Mouse (Mus musculus) layer of hippocampus, adult 11-12 months (tissue): ENCODE measurements around the gene Pola2.

Experiments
- DNase-seq: peaks from one replicate; pipeline ENCODE4 v3.0.0; 2022; ENCODE audit warnings: low spot score

Pola2 gene

DNA sequence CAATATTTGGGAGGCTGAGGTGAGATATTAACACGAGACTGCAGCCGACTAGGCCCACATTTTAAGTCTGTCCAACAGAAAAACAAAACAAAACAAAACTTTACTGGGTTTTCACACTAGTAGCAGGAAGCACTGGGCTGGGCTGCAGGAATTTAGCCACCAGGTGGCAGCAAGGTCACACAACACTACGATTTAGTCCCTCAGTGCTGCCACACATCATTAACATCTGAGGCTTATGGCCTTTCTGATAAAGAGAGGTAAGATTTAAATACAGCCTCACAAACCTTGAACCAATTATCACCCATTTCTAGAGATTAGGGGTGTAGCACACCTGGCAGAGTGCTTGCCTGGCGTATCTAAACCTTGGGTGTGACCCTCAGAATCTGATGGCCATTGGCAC is 1.3 kb upstream of the Pola2 start:
- DNase-seq: peak; percentile 81

- no peak for DNase-seq
Observed at GRCm38 (mm10) chr19:5964804-5965203, 802 bp upstream of the Pola2 start.

DNA sequence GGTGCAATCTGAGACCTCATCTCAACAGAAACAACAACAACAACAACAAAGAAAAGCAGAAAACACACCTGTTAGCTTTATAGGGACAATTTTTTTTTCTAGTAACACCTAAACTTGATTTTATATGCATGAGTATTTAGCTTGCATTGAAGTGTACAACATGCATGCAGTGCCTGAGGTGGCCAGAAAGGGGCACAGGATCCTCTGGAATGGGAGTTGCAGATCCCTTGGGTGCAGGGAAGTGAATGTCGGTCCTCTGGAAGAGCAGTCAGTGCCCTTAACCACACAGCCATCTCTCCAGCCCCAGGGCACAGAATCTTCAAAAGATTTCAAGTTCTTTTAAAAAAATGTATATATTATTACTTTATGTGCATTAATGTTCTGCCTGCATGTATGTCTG is 1.4 kb downstream of the Pola2 start:
- DNase-seq: no peak

DNA sequence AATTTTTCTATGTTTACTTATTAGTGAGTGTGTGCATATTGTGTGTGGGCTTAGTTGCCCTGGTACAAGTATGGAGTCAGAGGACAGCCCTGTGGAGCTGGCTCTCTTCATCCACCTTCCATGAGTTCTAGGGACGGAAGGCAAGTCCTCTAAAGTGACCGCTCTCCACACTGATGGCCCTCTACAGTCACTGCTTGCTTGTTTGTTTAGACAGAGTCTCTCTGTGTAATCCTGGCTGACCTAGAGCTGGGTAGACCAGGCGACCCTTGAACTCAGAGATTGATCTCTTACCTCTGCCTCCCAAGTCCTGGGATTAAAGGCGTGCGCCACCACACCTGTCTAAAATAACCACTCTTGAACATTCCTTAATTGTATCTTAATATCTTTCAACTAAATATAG is 6.6 kb downstream of the Pola2 start:
- DNase-seq: no peak

DNA sequence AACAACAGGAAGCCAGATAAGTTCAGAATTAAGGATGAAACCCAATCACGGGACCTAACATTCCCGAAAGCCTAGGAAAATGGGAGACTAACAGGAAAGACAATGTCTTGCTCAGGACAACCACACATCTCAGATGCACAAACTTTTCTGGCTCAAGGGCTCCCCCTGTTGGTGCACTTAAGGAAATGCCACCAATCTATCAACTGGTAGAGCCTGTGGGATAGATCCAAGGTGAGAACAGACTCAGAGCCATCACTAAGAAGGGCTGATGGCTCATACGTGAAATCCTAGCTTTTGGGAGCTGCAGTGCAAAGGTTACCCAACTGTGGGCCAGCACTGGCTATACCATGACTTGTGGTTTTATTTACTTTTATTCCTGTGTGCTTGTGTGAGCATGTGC is 7.3 kb downstream of the Pola2 start:
- peak; percentile 44 for DNase-seq

DNA sequence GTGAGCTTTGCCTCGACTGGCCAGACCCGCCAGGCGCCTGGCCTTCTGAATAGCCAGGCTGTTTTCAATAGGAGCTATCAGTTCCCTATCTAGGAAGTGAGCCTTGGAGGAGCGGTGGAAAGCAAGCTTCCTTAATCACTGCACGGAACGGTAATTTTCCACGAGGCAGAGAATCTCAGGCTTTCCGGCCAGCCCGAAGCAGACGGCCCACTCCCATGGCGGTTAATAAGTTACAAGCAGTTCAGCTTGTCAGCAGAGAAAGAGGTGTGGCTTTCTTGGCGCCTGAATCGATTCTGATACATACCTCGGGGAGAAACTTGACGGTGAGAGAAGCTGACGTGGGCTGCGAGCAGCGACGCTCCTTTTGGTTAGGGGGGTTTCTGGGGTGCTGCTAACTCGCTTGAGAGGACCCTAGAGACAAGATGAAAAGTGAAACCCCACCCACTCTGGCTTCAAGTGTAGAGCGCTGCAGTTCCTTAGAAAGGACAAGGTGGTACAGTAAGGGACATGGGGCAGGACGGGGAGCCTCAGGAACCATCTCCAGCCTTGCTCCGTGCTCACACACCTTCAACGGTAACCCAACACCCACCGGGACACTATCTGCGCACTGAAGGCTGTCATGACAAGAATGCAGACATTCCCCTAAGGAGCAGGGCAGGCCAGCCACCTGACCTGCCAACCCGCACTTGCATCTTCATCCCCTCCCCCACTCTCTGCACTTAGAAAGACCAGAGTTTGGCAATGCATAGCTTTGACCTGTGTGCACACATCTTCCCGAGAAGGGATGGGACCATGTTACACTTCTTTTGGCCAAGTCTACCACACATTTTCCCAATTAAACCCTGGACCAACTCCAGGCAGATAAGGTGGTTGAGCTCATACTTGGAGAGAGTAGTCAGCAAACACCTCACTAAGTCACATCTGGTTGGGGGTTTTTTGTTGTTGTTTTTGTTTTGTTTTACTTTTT is 8.0 kb downstream of the Pola2 start:
- no peak for DNase-seq

DNA sequence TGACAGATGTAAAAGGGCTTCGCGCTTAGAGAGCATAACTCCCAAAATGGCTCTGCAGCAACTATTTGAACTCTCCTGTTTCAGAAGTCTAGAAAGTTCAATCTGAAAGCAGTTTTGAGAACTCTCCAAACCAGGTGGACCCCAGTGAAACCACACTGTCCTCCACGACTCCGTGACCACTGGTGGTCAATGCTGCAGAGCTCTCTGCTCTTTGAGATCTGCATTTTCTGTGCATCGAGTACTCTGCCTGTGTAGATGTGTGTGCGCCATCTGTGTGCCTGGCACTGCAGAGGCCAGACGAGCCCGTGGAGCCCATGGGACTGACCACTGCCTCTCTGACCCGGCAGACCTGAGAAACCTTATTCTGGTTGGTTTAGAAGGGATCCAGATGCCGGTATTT is 9.1 kb downstream of the Pola2 start:
- DNase-seq: no peak

- DNase-seq: no peak
Observed at GRCm38 (mm10) chr19:5954031-5954710, 9.8 kb downstream of the Pola2 start.

- DNase-seq: no peak
Observed at GRCm38 (mm10) chr19:5953201-5953770, 10.7 kb downstream of the Pola2 start.

DNA sequence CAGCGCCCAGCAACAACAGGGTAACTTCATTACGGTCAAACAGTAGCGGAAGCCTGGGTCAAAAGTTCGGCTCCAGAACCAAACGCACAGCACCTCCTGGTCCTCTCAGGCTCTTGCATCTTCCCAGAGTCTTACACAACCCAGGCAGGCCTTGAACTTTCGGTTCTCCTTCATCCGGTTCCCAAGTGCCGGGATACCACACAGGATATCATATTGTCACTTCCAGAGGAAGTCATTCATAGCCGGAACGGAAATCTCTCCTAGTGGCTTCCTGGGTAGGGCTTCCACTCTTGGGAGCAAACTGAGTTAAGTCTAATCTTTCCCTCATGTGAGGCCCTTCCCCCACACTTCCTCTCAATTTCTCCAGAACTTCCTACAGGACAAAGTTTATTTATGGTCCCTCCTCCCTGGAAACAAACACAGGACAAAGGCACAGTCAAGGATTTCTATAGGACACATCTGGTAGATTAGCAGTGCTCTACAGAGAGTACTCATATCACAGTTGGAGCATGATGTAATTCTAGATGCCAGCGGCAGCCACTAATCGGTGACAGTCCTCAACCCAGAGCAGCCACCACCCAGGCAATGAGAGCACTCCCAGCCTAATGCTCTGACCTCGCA is 11.8 kb downstream of the Pola2 start:
- no peak for DNase-seq

DNA sequence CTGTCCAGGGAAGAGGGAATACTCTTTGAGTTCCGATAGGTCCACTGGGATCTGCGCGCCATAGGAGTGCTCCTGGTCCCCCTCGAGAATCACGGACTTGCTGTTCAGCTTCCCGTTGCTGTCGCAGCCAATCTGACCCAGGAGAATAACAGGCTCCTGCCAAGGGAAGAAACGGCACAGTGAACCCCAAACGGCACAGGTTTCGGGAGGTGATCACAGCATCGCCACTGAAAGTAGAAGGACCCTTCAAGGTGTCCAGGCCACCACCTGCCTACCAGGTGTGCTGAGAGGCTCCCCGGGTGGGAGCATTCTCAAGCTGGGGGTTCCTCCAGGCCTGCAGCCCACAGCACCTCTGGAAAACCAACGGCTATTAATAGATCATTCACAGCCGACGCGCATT is 12.4 kb downstream of the Pola2 start:
- no peak for DNase-seq

- DNase-seq: no peak
Observed at GRCm38 (mm10) chr19:5950218-5950617, 13.8 kb downstream of the Pola2 start.

DNA sequence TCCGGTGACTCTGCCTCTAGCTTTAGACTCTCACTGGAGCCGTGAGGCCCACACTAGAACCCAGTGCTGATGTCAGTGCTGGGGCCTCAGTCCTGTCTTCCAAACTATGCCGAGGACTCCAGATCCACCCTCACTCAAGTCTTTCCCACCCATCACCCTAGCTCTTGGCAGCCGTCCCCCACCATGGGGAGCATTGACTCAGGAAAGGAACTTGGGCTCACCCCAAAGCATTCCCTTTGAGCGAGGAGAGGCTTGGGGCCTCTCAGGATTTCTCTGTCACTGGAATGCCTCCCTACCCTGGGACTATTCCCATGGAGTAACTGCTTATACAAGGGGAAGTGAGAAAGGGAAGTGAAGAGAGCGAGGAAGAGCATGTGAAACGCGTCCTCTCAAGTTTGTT is 18.1 kb downstream of the Pola2 start:
- no peak for DNase-seq

GRCm38 (mm10) chr19:5945027-5945426 is 19.0 kb downstream of the Pola2 start:
- DNase-seq: peak; percentile 70

- DNase-seq: no peak
Observed at GRCm38 (mm10) chr19:5944145-5944544, 19.9 kb downstream of the Pola2 start.

DNA sequence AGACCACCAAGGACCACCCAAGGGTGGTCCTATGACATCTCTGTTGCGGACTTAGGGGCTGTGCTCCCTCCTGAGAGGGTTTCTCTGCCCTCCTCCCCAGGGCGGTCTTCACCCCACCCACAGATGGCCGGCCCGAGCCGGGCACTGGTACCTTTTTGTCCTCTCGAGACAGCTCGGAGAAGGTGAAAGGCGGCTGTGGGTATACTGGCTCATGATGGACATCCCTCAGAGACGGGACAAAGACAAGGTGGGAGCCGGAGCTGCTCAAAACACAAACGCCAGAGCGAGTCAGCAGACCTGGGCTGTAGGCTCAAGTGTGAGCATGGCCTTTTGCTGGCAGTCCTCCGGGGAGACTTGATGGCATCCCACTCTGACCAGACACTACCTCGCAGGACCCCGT is 20.6 kb downstream of the Pola2 start:
- DNase-seq: no peak

GRCm38 (mm10) chr19:5942581-5942980 is 21.4 kb downstream of the Pola2 start:
- DNase-seq: no peak

DNA sequence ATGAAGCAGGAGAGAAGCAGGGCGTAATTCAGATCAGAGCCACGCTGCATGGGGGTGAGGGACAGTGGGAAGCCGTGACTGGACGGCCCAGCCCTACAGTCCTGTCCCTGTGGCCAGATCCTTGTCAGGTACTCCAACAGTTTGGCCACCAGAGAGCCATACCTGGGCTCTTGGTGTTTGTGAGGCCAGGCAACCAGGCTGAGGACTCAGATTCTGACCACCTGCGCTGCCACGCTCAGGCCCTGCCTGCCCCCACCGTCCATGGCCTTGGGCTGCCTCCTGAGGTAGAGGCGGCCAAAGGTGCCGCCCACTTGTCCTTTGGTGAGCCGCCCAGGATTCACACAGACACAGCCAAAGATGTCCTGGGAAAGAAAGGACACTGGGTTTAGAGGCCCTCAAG is 23.3 kb downstream of the Pola2 start:
- no peak for DNase-seq

DNA sequence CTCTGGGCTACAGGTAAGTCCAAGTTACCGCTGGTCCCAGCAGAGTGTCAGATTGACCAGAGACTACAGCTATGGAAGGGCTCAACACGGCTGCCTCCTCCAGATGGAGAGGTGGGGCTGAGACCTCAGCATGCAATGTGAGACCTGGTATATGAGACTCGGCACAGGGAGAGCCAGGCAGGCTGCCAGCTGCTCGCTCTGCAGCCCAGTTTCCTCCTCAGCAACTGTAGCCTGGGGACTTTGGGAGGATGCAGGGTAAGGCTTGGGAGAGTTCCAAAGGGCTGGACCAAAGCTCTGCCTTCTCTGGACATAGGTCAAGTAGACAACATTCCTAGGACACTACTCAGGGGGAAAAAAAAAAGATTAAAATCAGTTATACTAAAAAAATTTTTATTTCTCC is 23.8 kb downstream of the Pola2 start:
- DNase-seq: no peak

DNA sequence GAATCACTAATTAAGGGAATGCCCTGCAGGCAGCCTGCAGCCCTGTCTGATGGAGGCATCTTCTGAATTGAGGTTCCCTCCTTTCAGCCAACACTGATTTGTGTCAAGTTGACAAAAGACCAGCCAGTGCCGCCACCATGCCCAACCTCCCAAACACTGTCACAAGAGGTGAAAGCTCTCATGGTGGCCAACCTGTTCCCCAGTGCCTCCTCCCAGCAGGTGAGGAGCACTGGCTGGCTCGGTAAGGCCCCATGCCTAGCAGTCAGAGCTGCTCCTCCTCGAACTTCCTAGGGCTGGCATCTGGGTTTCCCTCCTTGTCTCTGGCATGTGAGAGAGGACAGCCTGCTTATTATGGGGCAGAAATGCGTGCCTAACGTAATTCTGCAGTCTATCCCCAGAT is 24.3 kb downstream of the Pola2 start:
- no peak for DNase-seq

GRCm38 (mm10) chr19:5938516-5938915 is 25.5 kb downstream of the Pola2 start:
- no peak for DNase-seq

DNA sequence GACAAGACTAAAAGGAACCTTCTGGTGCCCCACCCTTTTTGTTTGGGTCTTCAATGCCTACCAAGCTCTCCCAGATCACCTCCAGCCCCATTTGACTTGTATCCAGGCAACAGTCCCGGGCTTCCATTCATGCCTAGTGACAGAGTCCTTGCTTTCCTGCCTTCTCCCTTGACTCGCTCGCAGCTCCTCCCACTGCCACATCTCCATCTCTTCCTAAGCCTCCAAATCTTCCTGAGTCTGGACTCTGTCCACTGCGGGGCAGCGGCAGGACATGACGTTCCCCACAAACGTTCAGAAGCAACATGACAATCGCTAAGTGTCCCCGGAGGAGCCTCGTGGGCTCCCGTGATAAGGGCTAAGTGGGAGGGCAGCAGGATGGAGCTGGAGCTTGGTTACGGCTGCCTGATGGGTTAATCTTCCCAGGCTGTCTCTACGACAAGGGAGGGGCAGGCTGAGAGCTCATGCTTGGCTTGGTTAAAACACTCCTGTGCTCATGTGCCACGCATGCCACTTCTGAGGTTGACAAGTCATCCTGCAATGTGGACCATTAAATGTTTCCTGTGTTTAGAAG is 26.1 kb downstream of the Pola2 start:
- no peak for DNase-seq
